Mouse (Mus musculus) megakaryocyte progenitor cell, adult 5-6 weeks (primary cell): ENCODE measurements around the gene Zfp771. TPM values are rescaled to one million over a fixed set of nuclear protein-coding genes. Genes with fewer than 3 reads are reported as not detected.

Experiments used
- ATAC-seq: replicated peaks from 2 replicates; pipeline ENCODE4 v1.8.0; 2016; ENCODE audit warnings: mild to moderate bottlenecking, moderate TSS enrichment, inconsistent platforms; ENCODE audit not compliant: poor library complexity
- total RNA-seq, 2 experiments: library from RNA; stranded (forward) in 1 of 2; stranded (reverse) in 1 of 2; fragments of 157-497, 149-512 nt in 1 of 2; fragments of 200-1000 nt in 1 of 2; gene quantifications; 2 replicates each; pipeline versions ENCODE4 v1.2.3 to v1.2.4; 2015 to 2017

The Zfp771 gene
- total RNA-seq, 2 experiments from 2014 or later: 2.7 to 3.4 TPM

DNA sequence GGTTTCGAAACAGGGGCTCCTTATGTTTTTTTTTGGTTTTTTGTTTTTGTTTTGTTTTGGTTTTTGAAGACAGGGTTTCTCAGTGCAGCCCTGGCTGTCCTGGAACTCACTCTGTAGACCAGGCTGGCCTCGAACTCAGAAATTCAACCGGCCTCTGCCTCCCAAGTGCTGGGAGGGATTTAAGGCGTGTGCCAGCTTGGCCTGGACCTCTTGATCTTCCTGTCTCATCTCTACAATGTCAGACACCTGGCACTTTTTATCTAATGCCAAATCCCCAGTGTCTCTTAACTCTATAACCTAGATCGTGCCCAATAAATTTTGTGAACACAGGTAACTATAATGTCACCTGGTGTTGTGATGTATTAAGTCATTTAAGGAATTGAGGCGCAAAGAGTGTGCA, 9.3 kb downstream of the Zfp771 start:
- no peak for ATAC-seq

DNA sequence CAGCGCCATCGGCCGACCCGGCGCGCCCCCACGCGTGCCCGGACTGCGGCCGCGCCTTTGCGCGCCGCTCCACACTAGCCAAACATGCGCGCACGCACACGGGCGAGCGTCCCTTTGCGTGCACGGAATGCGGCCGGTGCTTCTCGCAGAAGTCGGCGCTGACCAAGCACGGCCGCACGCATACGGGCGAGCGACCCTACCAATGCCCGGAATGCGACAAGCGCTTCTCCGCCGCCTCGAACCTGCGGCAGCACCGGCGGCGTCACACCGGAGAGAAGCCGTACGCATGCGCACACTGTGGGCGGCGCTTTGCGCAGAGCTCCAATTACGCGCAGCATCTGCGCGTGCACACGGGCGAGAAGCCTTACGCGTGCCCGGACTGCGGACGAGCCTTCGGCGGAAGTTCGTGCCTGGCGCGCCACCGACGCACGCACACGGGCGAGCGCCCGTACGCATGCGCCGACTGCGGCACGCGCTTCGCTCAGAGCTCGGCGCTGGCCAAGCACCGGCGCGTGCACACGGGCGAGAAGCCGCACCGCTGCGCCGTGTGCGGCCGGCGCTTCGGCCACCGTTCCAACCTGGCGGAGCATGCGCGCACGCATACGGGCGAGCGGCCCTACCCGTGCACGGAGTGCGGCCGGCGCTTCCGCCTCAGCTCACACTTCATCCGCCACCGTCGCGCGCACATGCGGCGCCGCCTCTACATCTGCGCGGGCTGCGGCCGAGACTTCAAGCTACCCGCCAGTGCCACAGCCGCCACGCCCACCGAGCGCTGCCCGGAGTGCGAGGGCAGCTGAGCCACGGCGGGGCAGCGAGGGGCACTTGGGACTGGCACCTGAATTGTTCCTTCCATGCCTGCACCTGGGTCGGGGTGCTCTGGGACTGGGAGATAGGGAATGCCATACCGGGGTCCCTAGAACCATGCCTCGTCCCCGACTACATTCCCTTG, 10.0 kb downstream of the Zfp771 start:
- peak; percentile 77 for ATAC-seq

DNA sequence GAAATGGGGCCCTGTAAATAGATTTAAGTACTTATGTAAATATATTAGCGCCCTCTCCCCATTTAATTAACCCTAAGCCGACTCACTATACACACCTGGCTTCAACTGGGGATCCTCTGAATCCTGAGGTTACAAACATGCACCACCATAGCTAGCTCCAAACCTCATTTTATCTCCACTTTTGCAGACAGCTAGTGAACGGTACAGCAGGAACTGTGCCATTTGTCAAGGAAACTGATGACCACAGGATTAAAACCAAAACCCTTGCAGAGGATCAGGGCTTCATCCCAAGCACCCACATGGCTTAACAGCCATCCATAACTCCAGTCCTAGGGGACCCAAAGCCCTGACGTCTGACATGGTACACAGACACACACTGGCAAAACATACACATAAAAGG, 10.9 kb downstream of the Zfp771 start:
- no peak for ATAC-seq

DNA sequence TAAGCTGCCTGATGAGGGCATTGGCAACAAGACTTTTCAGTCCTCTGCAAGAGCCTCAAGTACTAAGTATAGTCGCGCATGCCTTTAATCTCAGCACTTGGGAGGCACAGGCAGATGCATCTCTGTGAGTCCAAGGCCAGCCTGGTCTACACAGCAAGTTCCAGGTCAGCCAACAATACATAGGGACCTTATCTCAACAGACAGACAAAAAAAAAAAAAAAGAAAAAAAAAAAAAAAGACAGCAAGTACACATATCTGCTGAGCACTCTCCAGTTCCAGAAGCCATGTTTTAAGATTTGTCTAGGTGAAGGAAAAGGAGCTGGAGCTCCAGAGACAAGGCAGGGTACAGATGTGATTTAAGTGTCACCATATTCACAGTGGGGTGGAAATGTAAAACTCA, 11.9 kb downstream of the Zfp771 start:
- no peak for ATAC-seq

DNA sequence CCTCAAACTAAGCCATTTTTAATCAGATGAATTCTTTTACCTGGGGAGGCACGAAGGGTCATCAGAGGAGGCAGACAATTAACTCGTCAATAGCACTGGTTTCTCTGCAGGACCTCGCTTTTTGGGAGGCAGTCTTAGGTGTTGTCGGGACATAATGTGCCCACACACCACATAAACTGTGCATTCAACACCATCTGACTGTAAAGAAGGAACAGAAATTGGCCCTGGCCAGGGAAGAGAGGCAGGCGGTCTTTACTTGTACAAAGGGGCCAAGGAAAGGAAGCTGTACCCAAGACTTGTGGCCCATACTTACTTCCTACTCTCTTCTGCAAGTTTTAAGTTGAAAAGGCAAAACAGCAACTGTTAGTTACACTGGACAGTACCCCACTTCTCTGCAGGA, 12.4 kb downstream of the Zfp771 start:
- ATAC-seq: no peak

DNA sequence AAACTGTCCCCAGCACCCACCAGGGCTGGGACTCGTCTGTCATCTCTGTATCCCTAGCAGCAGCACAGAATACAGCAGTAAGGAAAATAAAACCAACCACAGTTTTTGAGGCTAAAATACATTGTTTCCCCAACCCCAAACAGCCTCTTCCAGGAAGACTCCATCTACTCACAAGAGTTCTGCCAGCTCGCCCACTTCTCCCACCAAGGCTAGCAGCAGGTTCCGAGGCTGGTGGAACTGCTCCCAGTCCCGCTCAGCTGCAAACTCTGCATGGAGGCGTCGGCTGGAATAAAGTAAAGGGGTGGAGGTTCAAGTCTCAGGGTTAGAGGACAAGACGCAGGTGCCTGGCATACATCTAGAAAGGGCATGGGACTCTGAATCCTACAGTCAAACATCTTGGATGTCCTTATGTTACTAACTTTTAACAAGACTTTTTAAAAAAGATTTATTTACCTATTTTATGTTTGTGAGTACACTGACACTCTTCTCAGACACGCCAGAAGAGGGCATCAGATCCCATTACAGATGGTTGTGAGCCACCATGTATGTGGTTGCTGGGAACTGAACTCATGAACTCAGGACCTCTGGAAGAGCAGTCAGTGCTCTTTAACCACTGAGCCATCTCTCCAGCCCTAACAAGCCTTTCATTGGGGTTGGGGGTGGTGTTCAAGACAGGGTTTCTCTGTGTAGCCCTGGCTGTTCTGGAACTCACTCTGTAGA, 15.3 kb downstream of the Zfp771 start:
- ATAC-seq: no peak

DNA sequence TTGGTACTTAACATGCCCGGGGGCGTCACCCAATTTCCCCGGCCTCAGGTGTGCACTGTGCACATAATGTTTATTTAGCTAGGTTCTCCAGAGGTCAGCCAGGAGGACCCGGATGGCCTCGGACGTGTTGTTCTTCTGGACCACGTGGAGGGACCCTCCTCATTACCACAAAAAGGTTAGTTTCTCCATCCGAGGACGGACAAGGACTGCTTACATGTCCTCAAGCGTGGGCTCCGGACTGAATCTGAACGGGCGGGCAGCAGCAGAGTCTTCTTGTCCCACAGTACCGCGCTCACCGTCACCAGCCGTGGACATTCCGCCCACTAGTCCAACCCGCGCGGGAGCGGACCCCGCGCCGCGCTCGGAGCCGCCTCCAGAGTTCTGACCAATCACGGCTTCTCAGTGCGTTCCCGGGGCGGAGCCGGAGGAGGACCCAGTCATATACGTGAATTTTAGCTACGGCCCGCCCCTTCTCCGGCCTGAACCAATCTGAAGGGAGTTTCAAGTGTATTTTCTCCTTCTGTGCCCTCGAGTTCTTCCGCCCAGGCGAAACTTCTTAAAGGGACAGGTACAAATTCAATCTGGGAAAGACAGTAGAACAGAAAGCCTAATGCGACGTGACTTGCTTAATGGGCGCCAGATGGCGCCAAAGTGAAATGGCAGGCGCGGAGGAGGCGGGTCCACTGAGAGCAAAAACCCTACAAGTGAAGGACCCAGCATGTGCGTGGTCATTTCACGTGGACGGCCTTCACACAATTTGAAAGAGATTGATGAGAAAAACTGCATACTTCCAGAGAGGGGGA, 16.4 kb downstream of the Zfp771 start, which contains the start of gene Dctpp1:
TSS of gene Dctpp1 (minus strand) at position 401 of the 803 bp plus-strand sequence.
- peak; percentile 84 for ATAC-seq

DNA sequence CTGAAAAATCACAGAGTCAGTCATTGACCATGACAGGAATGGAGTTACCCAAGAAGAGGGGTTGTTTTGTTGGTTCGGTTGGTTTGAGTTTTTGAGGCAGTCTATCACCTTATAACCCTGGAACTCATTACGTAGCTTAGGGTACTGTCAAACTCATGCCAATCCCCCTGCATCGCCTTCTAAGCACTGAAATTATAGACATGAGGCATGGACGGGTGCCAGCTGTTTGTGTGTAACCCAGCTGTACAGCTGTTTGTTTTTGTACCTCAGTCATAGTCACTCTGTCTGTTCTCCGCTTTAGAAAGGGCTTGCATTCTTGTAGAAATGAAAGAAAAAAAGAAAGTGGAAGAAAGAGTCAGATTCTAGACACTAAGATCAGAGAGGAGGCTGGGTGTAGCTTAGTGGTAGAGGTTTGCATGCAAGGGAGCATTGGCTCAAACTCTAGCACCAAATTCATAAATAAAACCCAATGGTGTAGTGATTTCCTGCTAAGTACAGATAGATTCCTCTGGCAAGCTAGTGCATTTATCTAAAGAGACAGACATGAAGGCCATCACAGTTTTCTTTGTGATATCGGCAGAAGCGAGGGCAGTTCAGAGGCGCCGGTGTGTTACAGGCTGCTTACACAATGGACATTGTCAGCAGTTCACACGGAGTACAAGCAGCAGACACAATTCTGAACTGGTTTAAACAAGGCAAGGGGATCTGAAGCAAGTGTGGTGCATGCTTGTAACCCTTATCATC, 18.3 kb downstream of the Zfp771 start:
- ATAC-seq: peak; percentile 33

DNA sequence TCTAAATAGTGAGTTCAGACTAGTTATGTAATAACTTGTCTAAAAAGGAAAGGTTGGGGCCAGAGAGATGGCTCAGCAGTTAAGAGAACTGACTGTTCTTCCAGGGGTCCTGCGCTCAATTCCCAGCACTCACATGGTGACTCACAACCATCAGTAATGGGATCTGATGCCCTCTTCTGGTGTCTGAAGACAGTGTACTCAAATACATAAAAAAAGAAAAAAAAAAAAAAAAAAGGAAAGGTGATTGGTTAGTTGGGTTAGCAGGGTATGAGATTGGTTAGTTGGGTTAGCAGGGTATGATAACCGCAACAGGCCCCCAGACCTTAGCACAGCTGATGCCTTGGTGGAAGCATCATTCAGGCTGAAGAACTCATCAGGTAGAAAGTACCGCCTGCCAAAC, 19.5 kb downstream of the Zfp771 start:
- ATAC-seq: no peak

DNA sequence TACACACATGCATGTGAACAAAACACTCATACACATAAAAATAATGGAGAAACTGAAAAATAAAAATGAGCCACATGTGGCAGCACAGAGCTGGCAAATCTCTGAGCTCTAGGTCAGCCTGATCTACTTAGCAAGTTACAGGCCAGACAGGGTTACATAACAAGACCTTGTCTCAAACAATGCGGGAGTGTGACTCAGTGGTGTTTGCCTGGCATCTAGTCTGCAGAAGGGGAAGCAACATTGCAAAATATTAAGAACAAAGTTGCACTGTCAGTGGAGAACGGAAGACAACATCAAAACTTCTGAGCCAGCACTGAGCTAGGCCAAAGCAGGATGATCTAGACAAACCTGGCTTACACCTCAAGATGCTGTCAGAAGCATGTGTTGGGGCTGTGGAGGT, 26.2 kb downstream of the Zfp771 start:
- ATAC-seq: peak; percentile 49

DNA sequence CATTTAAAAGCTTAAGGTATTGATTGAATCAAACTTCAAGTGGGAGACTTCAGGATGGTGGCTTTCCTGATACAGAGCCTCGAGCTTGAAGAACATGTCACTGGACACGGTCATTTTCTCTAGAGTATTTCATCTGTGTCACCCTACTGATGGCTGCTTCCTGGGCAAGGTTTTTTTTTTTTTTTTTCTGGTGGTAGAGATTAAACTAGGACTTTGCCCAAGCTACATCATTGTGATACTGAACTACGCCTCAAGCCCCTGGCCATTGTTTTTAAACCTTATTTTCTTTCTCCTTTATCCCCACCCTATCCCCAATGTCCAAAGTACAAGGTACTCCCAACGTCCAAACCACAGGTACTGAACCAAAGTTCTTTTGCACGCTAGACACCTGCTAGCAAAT, 26.6 kb downstream of the Zfp771 start:
- ATAC-seq: no peak

DNA sequence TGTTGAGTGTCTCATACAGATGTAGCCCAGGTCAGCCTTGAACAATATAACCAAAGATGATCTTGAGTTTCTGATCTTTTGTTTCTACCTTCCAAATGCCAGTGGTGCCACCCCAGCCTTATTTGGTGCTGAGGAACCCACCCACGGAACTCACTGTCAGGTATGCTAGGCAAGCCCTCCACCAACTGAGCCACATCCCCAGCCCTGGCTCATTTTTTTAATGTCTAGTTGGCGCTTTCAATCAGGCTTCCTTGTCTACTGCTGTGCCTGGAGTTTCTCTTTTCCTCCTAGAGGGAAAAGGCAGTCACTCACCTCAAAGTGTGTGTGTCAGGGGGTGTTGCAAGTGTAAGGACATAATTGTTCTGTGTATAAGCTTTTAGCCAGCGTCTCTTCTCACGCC, 27.0 kb downstream of the Zfp771 start:
- ATAC-seq: no peak

DNA sequence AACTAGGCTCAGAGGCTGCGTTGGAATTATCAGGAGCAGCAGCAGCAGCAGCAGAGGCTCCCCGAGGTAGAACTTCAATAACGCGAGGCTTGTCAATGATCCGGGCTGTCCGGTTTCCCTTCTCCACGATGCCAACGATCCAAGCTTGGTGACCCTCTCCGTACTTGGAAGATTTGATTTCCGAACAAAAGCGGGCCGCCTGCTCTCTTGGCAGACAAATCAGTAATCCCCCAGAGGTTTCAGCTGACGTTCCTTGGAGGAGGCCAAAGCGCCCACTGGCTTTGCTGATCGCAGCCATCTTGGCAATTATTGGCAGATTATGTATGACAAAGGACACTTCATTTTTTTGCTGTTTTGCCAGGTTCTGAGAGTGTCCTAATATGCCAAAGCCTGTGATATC, 28.5 kb downstream of the Zfp771 start:
- ATAC-seq: no peak

DNA sequence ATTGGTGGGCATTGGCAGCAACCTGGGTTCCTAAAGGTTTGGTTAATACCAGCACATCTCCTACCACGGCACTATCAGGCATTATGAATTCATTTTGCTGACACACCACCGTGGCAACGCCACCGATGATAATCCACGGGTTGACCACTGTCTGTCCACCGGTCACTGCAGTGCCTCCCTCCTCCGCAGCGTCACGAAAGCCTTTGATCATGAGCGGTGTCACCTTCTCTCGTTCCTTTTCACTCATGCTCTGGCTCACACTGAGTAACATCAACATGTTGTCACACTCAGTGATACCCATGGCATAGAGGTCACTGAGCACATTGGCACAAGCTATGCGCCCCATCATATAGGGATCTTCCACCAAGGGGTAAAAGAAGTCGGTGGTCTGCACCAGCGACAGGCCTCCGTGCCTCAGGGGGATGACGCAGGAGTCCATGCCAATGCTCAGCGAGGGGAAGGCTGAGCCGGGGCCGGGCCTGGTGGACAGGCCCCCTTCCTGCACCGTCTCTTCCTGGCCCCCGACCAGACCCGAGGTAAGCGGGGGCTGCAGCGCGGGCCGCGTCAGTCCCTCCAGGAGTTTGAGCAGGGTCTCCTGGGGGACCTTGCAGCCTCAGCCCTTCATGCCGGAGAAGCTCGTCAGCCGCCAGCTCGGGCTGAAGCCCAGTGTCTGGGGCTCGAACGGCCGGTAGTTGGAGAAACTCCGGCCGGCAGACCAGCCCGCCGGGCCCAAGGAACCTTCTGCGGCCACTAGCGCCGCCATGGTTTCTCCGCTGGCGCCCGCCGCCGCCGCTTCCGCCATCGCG, 29.2 kb downstream of the Zfp771 start:
- ATAC-seq: peak; percentile 10; the same call in 1 of the 2 replicates

DNA sequence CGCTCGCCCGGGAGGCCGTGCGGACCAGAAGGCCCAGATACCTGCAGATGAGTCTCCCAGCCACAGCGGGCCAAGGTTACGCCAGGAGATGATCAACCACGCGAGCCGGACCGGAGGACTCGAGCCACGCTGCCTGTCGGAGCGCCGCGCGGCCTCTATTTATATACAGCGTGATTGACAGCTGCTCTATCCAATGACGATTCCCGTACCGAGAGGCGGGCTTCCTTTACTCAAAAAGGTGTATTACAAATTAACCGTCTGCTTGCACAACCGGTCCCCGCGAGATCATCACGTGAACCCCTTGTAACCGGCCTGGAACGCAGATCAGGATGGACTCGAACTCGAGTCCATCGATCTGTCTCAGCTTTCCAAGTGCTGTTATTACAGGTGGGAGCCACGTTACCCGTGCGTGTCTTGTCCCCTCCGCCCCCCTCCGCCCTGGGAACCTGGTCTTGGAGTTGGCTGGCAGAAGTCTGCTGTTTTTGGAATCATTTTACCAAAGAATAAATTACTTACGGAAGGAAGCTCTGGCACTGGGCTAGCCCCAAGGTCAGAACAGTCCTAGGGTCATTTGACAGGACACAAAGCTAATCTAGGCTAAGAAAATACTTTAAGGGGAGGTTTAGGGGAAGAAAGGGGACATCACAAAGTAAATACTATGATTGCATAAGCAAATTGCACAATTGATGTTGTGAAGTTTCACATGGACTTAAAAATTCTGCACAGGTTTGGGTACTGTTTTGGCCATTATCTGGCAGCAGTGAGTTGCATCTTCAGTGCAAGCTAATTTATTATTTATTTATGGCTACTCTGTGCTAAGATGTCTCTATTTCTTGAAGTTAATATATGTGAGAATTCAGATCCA, 30.1 kb downstream of the Zfp771 start, which contains the start of gene Sephs2:
TSS of gene Sephs2 (minus strand) at position 131 of the 865 bp plus-strand sequence.
- peak; percentile 83 for ATAC-seq

DNA sequence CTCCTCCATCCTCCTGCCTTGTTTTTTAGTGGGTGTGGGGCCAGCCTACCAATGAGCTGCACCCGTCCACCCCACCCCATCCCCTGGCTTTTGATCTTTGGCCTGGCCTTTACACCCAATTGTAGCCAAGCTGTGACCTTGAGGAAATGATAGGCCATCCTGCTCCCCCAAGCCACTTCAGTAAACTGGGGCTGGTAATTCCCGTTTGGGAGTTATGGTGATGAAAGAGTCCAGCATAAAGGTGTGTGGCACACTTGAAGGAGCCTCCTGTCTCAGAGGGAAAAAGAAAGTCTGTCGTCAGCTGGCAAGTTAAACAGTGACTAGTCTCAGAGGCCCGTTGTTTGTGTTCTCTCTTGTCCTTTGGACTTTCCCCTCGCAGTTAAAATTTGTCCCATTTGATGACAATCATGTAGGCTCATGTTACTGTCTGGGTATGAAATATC, 32.5 kb downstream of the Zfp771 start:
- ATAC-seq: no peak

DNA sequence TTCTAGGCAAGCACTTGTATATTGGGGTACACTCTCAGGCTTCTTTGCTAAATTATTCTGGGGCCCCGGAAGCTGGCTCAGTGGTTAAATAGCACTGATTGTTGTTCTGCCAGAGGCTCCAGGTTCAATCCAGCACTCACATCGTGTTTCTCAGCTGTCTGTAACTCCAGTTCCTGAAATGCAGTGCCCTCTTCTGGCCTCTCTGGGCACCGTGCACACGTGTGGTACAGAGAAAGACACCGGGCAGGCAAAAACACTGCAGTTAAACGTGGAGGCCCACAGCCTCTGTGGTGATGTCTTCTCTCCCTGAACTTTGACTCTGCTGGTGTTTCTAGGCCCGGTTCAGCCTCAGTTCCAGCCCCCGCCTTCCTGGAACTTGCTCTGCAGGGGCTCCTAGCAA, 34.2 kb downstream of the Zfp771 start:
- peak; percentile 57 for ATAC-seq

DNA sequence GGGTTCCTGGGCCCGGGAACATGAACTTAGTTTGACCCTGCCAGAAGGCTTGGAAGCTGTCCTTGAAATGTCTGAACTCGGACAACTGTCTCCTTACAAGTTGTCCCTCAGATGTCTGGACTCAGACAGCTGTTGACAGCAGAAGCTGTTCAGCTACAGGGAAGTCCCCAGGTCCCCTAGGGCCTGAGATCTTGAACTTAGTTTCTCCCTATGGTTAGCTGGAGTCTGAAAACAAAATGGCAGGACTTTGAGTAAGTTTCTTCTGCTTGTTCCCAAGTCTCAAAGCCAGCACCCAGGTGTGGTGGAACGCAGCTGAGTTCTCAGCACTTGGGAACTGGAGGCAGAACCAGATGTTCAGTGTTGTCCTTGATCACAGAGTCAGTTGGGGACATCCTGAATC, 36.0 kb downstream of the Zfp771 start:
- no peak for ATAC-seq
